Mouse (Mus musculus): ENCODE data around the gene Gm44790. TPM values are rescaled to one million over a fixed set of nuclear protein-coding genes. Genes with fewer than 3 reads are reported as not detected.

Gene Gm44790
- polyA plus RNA-seq, 1 experiment from 2014 or later, result 0.46 TPM

DNA sequence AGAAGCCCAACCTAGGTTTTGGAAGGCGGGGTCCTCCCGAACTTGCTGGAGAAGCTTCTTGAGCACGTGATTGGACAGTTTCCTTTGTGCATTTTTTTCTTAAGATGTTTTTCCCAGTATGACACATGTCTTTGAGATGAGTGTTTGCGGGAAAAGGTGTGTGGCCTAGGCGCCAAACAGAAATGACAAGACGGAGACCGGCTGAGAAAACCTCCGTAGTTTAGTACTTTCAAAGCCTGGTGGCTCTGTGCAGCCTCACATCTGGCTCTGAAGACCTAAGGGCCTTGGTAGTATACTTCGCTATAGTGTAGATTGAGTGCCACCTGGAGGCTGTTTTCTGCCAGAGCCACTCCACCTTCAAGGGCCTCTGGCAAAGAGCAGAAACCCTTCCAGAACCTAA is 25.5 kb upstream of the Gm44790 start:
- WGBS, result 5% methylated on average over 9 of the region's 9 CpGs
- Histone ChIP-seq H3K4me2 (ENCODE audit: low read depth, low read length) (peak overlapping the region; percentile 69), H3K9ac (ENCODE audit: low read length) (peak overlapping the region; percentile 43), H3K27me3 (ENCODE audit: control insufficient read depth, insufficient read depth, low read length) (no peaks in the 10 kb centered on the region), H3K4me3 (ENCODE audit: low read length) (peak overlapping the region; percentile 46), H3K4me1 (ENCODE audit: control insufficient read depth, insufficient read depth, low read length) (peaks cover 18% of the 10 kb centered on the region), H3K9me3 (replicated peaks; ENCODE audit: control insufficient read depth, low read length) (no peaks in the 10 kb centered on the region), H3K27ac (ENCODE audit: low read length) (no peak overlapping the region), H3K36me3 (ENCODE audit: control insufficient read depth, insufficient read depth) (no peaks in the 10 kb centered on the region)
- ATAC-seq (replicated peaks; ENCODE audit: extremely low read depth, insufficient read depth, low FRiP score), result no peak; the same call in 1 of the 2 replicates

DNA sequence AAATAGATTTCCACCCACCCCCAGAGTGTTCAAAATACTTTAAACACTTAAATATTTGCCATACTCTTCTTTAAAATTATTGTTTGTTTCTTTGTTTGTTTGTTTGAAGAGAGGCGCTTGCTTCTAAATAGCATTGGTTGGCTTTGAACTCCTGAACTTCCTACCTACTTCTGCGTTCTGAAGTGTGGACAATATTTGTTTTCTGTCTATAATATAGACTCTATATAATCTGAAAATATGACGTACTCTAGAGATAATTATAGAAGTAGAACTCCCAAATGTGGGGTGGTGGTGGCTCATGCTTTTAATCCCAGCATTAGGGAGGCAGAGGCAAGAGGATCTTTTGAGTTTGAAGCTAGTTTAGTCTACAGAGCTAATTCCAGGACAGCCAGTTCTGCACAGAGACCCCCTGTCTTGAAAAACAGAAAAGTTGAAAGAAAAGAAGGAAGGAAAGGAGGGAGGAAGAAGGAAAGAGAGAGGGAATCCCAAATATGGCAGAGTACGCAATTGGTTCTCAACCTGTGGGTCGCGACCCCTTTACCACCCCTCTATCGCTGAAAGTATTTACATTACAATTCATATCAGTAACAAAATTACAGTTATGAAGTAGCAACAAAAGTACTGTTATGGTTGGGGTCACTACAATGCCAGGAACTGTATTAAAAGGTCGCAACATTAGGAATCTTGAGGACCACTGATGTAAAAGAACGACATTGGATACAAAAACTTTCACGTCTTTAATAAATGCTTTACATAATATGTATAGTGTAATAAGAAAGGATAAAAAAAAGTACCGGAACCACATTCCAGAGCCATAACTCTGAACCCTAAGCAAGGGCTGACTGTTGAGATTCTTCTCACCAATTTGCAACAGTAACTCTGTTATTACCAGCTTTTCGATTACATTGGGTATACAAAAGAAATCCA is 23.5 kb upstream of the Gm44790 start:
- ATAC-seq (replicated peaks; ENCODE audit: extremely low read depth, insufficient read depth, low FRiP score), result no peak
- WGBS, result 39% methylated on average over 12 of the region's 12 CpGs
- H3K27ac ChIP-seq (ENCODE audit: low read length), result no peak overlapping the region
- H3K4me1 ChIP-seq (ENCODE audit: control insufficient read depth, insufficient read depth, low read length), result peaks cover 11% of the 10 kb centered on the region
- H3K4me3 ChIP-seq (ENCODE audit: low read length), result peak overlapping the region; percentile 92
- peak overlapping the region; percentile 65 for H3K9ac ChIP-seq (ENCODE audit: low read length)
- no peaks in the 10 kb centered on the region for H3K9me3 ChIP-seq (replicated peaks; ENCODE audit: control insufficient read depth, low read length)
- no peaks in the 10 kb centered on the region for H3K27me3 ChIP-seq (ENCODE audit: control insufficient read depth, insufficient read depth, low read length)
- H3K4me2 ChIP-seq (ENCODE audit: low read depth, low read length), result peak overlapping the region; percentile 52
- no peaks in the 10 kb centered on the region for H3K36me3 ChIP-seq (ENCODE audit: control insufficient read depth, insufficient read depth)

DNA sequence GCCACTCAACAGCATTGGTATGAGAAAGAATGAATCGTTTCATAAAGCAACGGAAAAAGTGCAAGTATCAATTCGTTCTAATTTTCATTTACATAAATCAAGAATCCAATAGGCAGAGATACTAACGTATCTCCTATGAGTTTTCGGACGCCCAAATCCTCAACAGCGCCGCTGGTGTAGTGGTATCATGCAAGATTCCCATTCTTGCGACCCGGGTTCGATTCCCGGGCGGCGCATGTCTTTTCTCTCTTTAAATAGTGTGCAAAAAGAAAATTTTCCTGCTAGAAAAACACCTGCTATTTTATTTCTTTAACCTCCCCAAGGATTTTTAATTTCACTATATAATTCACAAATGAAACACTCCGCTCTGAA is 22.7 kb upstream of the Gm44790 start:
- Histone ChIP-seq H3K9ac (ENCODE audit: low read length) (peak overlapping the region; percentile 65), H3K4me2 (ENCODE audit: low read depth, low read length) (peak overlapping the region; percentile 52), H3K27me3 (ENCODE audit: control insufficient read depth, insufficient read depth, low read length) (no peaks in the 10 kb centered on the region), H3K4me3 (ENCODE audit: low read length) (peak overlapping the region; percentile 92), H3K4me1 (ENCODE audit: control insufficient read depth, insufficient read depth, low read length) (peaks cover 11% of the 10 kb centered on the region), H3K9me3 (replicated peaks; ENCODE audit: control insufficient read depth, low read length) (no peaks in the 10 kb centered on the region), H3K36me3 (ENCODE audit: control insufficient read depth, insufficient read depth) (no peaks in the 10 kb centered on the region), H3K27ac (ENCODE audit: low read length) (peak overlapping the region; percentile 100)
- peak; percentile 58 for ATAC-seq (replicated peaks; ENCODE audit: extremely low read depth, insufficient read depth, low FRiP score)
- WGBS, result 2% methylated on average over 15 of the region's 15 CpGs

DNA sequence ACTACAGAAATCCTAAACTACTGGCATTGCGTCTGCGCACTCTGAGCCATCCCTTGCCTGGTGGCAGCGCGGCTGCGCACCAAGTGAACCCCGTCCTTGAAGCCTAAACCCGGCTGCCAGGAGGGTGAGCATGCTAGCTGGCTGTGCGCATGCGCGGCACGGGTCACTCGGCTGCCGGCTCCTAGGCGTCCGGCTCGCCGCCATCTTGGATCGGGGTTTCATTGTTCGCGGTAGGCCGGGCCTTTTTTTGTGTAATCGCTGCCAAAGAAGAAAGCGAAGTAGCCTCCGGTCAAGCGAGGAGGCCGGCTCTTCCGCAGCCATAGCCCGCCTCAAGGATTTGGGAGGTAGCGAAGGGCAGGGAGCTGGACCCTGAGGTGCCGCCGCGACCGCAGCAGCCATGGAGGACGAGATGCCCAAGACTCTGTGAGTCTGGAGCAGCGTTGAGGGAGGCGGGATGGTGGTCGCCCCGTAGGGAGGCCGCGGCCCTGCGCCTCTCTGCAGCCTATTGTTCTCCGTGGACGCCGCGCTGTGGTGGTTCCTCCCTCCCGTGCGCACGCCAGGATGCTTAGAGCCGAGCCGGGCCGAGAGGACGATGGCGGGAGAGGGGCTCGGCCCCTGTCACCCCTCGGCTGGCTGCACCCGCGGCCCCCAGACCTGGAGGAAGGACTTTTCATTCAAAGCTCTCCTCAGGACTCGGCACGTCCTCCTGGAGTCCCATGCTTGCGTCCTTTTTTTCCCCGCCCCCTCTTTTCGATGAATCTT is 22.2 kb upstream of the Gm44790 start, which contains the start of gene Tia1:
Tia1 (plus strand) TSS at position 120 of the 762 bp plus-strand sequence.
- Histone ChIP-seq H3K4me1 (ENCODE audit: control insufficient read depth, insufficient read depth, low read length) (peaks cover 11% of the 10 kb centered on the region), H3K27ac (ENCODE audit: low read length) (peak within 1 kb of the TSS; percentile 100), H3K4me3 (ENCODE audit: low read length) (peak within 1 kb of the TSS; percentile 92), H3K4me2 (ENCODE audit: low read depth, low read length) (peak within 1 kb of the TSS; percentile 80), H3K36me3 (ENCODE audit: control insufficient read depth, insufficient read depth) (no peaks in the 10 kb centered on the region), H3K9ac (ENCODE audit: low read length) (peak within 1 kb of the TSS; percentile 98), H3K9me3 (replicated peaks; ENCODE audit: control insufficient read depth, low read length) (no peaks in the 10 kb centered on the region), H3K27me3 (ENCODE audit: control insufficient read depth, insufficient read depth, low read length) (no peaks in the 10 kb centered on the region)
- ATAC-seq (replicated peaks; ENCODE audit: extremely low read depth, insufficient read depth, low FRiP score), result peak; percentile 96
- WGBS, result under 1% methylated on average over 62 of the region's 62 CpGs

DNA sequence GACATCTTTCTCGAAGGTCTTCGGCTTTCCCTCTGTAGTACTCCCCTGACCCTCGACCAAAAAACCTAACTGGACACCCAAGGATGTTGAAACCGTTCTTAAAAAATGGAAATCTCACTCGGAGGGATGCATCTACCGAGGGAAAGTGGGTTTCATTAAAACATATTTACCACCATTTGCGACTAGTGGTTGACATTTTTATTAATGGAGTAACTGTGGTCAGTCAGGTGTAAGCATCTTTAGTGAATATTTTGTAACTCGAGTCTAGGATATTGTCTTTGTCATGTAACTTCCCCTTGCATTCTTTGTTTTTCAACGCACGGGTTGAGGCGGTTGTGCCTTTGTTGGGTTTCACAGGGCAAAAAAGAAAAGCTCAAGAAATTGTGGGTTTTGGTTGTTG is 21.5 kb upstream of the Gm44790 start:
- WGBS, result under 1% methylated on average over 11 of the region's 11 CpGs

DNA sequence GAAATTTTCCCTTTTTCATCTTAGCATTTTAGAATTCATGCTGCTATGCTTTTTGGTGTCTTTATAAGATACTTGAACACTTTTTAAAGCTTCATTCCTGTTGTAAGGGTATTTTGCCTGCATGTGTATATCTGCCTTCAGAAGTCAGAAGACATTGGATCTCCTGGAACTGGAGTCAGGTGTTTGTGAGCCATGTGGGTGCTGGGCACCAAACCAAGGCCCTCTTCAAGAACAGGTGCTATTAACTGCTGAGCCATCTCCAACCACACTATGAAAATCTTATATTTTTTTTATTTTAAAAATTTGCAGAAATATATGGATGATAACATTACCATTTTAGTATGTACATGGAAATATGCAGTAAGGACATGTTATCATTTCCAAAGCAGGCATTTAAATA is 20.2 kb upstream of the Gm44790 start:
- Histone ChIP-seq H3K4me3 (ENCODE audit: low read length) (no peak overlapping the region), H3K27ac (ENCODE audit: low read length) (no peak overlapping the region), H3K4me2 (ENCODE audit: low read depth, low read length) (no peak overlapping the region), H3K9me3 (replicated peaks; ENCODE audit: control insufficient read depth, low read length) (no peaks in the 10 kb centered on the region), H3K36me3 (ENCODE audit: control insufficient read depth, insufficient read depth) (no peaks in the 10 kb centered on the region), H3K4me1 (ENCODE audit: control insufficient read depth, insufficient read depth, low read length) (peaks cover 7% of the 10 kb centered on the region), H3K27me3 (ENCODE audit: control insufficient read depth, insufficient read depth, low read length) (no peaks in the 10 kb centered on the region), H3K9ac (ENCODE audit: low read length) (no peak overlapping the region)
- no peak for ATAC-seq (replicated peaks; ENCODE audit: extremely low read depth, insufficient read depth, low FRiP score)

More for the DNA sequence above, 21.5 kb upstream of the Gm44790 start:
- peak overlapping the region; percentile 80 for H3K4me2 ChIP-seq (ENCODE audit: low read depth, low read length)
- no peaks in the 10 kb centered on the region for H3K27me3 ChIP-seq (ENCODE audit: control insufficient read depth, insufficient read depth, low read length)
- peak overlapping the region; percentile 100 for H3K27ac ChIP-seq (ENCODE audit: low read length)
- H3K4me3 ChIP-seq (ENCODE audit: low read length), result peak overlapping the region; percentile 92
- H3K9me3 ChIP-seq (replicated peaks; ENCODE audit: control insufficient read depth, low read length), result no peaks in the 10 kb centered on the region
- no peaks in the 10 kb centered on the region for H3K36me3 ChIP-seq (ENCODE audit: control insufficient read depth, insufficient read depth)
- peaks cover 11% of the 10 kb centered on the region for H3K4me1 ChIP-seq (ENCODE audit: control insufficient read depth, insufficient read depth, low read length)
- peak overlapping the region; percentile 98 for H3K9ac ChIP-seq (ENCODE audit: low read length)
- ATAC-seq (replicated peaks; ENCODE audit: extremely low read depth, insufficient read depth, low FRiP score), result no peak

DNA sequence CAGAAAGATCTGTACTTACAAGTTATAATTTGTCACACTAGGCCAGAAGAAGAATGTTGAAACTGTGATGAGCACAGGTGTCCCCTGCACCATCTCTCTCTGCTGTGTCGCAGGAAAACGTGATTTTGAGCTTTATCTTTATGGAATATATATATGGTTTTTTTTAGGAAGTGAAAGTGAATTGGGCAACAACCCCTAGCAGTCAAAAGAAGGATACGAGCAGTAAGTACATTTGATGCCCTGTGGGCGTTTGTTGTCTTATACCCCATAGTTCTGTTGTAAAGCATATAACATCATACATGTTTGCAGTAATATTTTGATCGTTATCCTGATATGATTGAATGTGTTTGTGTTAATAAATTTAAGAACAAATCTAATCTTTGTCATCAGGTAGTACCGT is 7.7 kb upstream of the Gm44790 start:
- 91% methylated on average over 6 of the region's 6 CpGs for WGBS
- Histone ChIP-seq H3K36me3 (ENCODE audit: control insufficient read depth, insufficient read depth) (peaks cover 47% of the 10 kb centered on the region), H3K27ac (ENCODE audit: low read length) (no peak overlapping the region), H3K27me3 (ENCODE audit: control insufficient read depth, insufficient read depth, low read length) (no peaks in the 10 kb centered on the region), H3K9me3 (replicated peaks; ENCODE audit: control insufficient read depth, low read length) (no peaks in the 10 kb centered on the region), H3K9ac (ENCODE audit: low read length) (no peak overlapping the region), H3K4me3 (ENCODE audit: low read length) (no peak overlapping the region), H3K4me2 (ENCODE audit: low read depth, low read length) (no peak overlapping the region), H3K4me1 (ENCODE audit: control insufficient read depth, insufficient read depth, low read length) (no peaks in the 10 kb centered on the region)
- no peak for ATAC-seq (replicated peaks; ENCODE audit: extremely low read depth, insufficient read depth, low FRiP score)

DNA sequence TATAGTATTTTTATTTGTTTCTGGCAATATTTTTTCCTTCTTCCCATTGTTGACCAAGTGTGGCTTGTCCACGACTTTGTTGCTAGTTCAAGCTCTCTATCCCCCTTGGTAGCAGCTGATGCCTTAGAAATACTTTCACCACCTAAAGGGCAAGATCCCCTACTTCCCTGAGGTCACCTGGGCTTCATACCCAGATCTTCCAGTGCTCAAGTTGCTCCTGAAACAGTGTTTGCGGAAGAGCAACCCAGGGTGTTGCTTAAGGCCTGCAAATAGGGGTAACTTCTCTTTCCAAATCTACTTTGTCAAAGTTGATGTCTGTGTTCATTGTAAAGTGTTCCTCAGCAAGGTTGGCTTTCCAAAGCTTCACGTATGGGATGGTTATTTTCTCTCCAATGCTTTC is 7.2 kb upstream of the Gm44790 start:
- no peak overlapping the region for H3K4me3 ChIP-seq (ENCODE audit: low read length)
- H3K9me3 ChIP-seq (replicated peaks; ENCODE audit: control insufficient read depth, low read length), result no peaks in the 10 kb centered on the region
- H3K4me1 ChIP-seq (ENCODE audit: control insufficient read depth, insufficient read depth, low read length), result no peaks in the 10 kb centered on the region
- no peak overlapping the region for H3K9ac ChIP-seq (ENCODE audit: low read length)
- H3K4me2 ChIP-seq (ENCODE audit: low read depth, low read length), result no peak overlapping the region
- WGBS, result 86% methylated on average over 3 of the region's 3 CpGs
- H3K36me3 ChIP-seq (ENCODE audit: control insufficient read depth, insufficient read depth), result peaks cover 49% of the 10 kb centered on the region
- ATAC-seq (replicated peaks; ENCODE audit: extremely low read depth, insufficient read depth, low FRiP score), result no peak
- H3K27me3 ChIP-seq (ENCODE audit: control insufficient read depth, insufficient read depth, low read length), result no peaks in the 10 kb centered on the region
- H3K27ac ChIP-seq (ENCODE audit: low read length), result no peak overlapping the region

DNA sequence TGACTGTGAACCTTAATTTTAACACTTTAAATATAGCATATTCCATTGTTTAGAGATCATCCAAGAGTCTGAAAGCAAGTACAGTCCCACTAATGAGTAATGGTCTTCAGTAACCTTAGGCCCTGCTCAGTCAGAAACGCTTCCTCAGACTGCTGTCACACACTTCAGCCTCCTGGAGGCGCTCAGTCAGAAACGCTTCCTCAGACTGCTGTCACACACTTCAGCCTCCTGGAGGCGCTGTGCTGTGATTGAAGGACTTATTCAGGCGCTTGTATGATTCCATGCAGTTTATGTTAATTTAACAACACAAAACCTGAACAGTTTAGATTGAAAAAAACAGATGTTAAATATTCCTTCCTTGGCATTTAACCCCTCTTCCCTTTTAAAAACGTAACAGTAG is 6.0 kb upstream of the Gm44790 start:
- ATAC-seq (replicated peaks; ENCODE audit: extremely low read depth, insufficient read depth, low FRiP score), result no peak
- Histone ChIP-seq H3K4me3 (ENCODE audit: low read length) (no peak overlapping the region), H3K9me3 (replicated peaks; ENCODE audit: control insufficient read depth, low read length) (no peaks in the 10 kb centered on the region), H3K9ac (ENCODE audit: low read length) (no peak overlapping the region), H3K27me3 (ENCODE audit: control insufficient read depth, insufficient read depth, low read length) (no peaks in the 10 kb centered on the region), H3K36me3 (ENCODE audit: control insufficient read depth, insufficient read depth) (peaks cover 54% of the 10 kb centered on the region), H3K4me2 (ENCODE audit: low read depth, low read length) (no peak overlapping the region), H3K27ac (ENCODE audit: low read length) (no peak overlapping the region), H3K4me1 (ENCODE audit: control insufficient read depth, insufficient read depth, low read length) (no peaks in the 10 kb centered on the region)
- WGBS, result 75% methylated on average over 6 of the region's 6 CpGs

All from heart, embryonic 16.5 days (tissue).